Mouse (Mus musculus): ENCODE data around the gene Slc15a3.

DNA sequence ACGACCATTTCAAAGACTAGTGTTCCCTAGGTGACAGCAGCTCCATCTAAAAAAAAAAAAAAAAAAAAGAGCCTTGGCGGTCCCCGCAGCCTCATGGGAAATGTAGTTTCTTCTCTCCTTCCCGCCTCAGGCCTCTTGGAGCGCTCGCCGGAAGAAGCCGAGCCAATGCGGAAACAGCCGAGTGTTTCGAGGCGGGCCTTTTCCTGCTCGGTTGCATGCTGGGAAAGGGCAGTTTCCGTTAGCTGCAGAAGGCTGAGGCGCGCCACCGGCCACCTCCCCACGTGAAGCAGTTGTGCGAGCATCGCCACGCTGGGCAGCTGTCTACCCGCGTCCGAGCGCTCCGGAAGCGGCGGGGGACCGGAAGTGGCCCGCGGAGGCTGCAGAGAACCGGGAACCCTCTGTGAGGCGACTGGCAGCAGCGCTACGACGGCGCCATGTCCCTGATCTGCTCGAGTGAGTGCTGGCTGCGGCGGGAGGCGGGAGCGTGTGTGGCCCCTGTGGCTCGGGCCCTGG is 55.5 kb downstream of the Slc15a3 start, which contains the start of gene Prpf19:
- TF ChIP-seq CTCF (IDR thresholded peaks at IDR 0.05; ENCODE audit: low read depth) (no peak), EP300 (IDR thresholded peaks at IDR 0.05; ENCODE audit: low read depth) (peak; percentile 59)
